Mouse (Mus musculus): ENCODE measurements around the gene H2-M10.1. TPM values are rescaled to one million over a fixed set of nuclear protein-coding genes. Genes with fewer than 3 reads are reported as not detected.
"Not testable (repeated sequence)": the region's sequence is repeated elsewhere in the genome, so short reads cannot be mapped to it uniquely, and the experiment has no call there.

H2-M10.1 gene
- polyA plus RNA-seq, 1 experiment = not detected

DNA sequence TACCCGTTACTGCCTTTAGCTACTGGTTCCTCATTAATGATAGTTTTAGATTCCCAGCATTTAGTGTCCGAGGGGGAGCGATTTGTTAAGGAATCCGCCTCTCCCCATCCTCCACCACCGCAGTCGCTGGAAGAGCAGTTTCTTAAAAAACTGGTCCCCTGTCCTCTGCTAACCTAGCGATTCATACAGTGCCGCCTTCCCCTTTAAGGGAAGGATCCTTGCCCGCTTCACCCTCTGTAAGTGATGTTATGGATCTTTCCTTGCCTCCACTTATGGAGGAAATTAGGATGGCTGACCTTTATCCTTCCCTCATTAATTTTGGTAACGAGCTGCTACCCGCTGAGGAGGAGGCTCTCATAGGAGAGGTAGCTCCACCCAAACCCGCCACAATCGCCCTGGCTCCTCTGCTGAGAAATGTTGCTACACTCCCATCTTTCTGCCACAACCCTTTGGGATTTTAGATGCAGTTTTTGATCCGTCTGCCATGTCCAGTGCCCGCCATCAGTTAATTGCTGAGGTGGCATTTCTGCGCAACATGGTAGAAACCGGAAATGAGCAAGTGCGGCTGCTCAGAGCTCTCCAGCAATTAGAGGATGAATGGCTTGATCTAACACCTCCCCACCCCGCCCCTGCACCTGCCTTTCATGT lies 10.8 kb downstream of the H2-M10.1 start:
- DNase-seq (ENCODE audit: low read depth in 1 of 2, low spot score in 2 of 2) = peak; percentile 41 to 56
- under 1% methylated on average over 19 of the region's 19 CpGs for WGBS
- Histone ChIP-seq H3K36me3 (ENCODE audit: control insufficient read depth, insufficient read depth, low read length) (no peaks in the 10 kb centered on the region), H3K4me1 (ENCODE audit: control insufficient read depth, insufficient read depth, insufficient read length) (no peaks in the 10 kb centered on the region; the same call in 1 of the 2 replicates), H3K27me3 (ENCODE audit: control insufficient read depth, insufficient read depth, low read length) (no peaks in the 10 kb centered on the region), H3K4me3 (ENCODE audit: extremely low read depth, insufficient read depth, insufficient read length) (peak overlapping the region; percentile 65), H3K27ac (ENCODE audit: insufficient read depth, low read length) (no peak overlapping the region)
- TF ChIP-seq CTCF (IDR thresholded peaks at IDR 0.05; ENCODE audit: extremely low read depth, insufficient read depth, insufficient read length, insufficient replicate concordance) (no peak), POLR2A (IDR thresholded peaks at IDR 0.05; ENCODE audit: low read depth, low read length) (no peak)

DNA sequence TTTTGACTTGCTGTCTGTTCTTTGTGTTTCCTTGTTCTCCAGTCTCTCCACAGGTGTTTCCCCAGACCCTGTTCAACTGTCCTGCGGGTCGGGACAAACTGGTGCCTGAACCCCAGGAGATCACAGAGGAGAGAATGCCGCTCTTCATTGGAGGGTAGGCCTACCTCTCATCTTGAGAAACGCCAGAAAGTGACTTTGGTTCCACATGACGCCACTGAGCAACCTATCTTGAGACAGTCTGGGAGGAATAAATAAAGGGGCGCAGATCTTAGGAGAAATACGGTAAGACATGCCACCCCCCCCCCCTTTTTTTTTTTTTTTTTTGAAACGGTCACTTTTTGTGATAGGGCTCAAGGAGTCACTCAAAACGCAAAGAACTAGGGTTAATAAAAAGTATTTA lies 11.4 kb downstream of the H2-M10.1 start:
- Histone ChIP-seq H3K4me1 (ENCODE audit: control insufficient read depth, insufficient read depth, insufficient read length) (no peaks in the 10 kb centered on the region; the same call in 1 of the 2 replicates), H3K27me3 (ENCODE audit: control insufficient read depth, insufficient read depth, low read length) (no peaks in the 10 kb centered on the region), H3K27ac (ENCODE audit: insufficient read depth, low read length) (no peak overlapping the region), H3K36me3 (ENCODE audit: control insufficient read depth, insufficient read depth, low read length) (no peaks in the 10 kb centered on the region), H3K4me3 (ENCODE audit: extremely low read depth, insufficient read depth, insufficient read length) (peak overlapping the region; percentile 65; the same call in 1 of the 2 replicates)
- TF ChIP-seq POLR2A (IDR thresholded peaks at IDR 0.05; ENCODE audit: low read depth, low read length) (no peak), CTCF (IDR thresholded peaks at IDR 0.05; ENCODE audit: extremely low read depth, insufficient read depth, insufficient read length, insufficient replicate concordance) (no peak)
- WGBS = 11% methylated on average over 9 of the region's 9 CpGs
- DNase-seq (ENCODE audit: low read depth in 1 of 2, low spot score in 2 of 2) = no peak

DNA sequence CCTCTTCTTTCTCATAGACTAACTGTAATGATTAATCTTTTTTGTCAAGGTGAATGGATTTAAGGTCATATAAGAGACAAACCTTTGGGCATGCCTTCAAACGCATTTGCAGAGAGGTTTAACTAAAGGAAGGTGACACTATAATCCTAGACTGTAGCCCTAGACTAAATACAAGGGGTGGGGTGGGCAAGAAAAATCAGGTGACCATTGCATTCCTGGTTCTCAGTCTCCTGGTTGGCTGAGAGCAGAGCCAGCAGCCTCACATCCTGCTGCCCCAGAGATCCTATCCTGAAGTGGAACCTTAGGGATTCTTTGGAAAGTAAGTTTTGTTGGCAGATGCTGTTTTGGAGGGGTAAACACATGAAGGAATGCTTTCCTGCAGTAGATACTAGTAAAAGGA lies 16.7 kb downstream of the H2-M10.1 start:
- no peak for TF ChIP-seq CTCF (IDR thresholded peaks at IDR 0.05; ENCODE audit: extremely low read depth, insufficient read depth, insufficient read length, insufficient replicate concordance)
- H3K27me3 ChIP-seq (ENCODE audit: control insufficient read depth, insufficient read depth, low read length) = no peaks in the 10 kb centered on the region
- H3K4me1 ChIP-seq (ENCODE audit: control insufficient read depth, insufficient read depth, insufficient read length) = no peaks in the 10 kb centered on the region
- DNase-seq (ENCODE audit: low read depth in 1 of 2, low spot score in 2 of 2) = no peak
- 48% methylated on average over 1 of the region's 1 CpGs for WGBS
- H3K36me3 ChIP-seq (ENCODE audit: control insufficient read depth, insufficient read depth, low read length) = no peaks in the 10 kb centered on the region
- no peak overlapping the region for H3K27ac ChIP-seq (ENCODE audit: insufficient read depth, low read length)
- no peak overlapping the region for H3K4me3 ChIP-seq (ENCODE audit: extremely low read depth, insufficient read depth, insufficient read length)

DNA sequence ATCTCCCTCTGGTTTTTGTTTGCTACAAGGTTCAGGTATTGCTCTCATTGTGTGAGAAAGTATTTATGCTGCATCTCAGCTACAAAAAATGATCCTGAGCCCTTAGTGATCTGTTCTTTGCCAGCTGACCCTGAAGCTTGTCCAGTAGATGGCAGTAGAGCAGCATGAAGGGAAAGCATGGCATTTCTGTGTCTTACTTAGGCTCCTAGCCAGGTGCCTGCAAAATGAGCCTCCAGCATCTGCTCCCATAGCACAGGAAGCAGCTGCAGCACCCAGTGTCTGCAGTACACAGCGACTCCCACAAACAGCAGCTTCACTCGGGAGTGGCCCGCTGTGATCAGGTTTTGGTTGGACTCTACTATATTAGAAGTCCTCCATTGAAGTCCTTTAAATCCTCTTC lies 17.1 kb downstream of the H2-M10.1 start:
- not testable (repeated sequence) for H3K36me3 ChIP-seq (ENCODE audit: control insufficient read depth, insufficient read depth, low read length); H3K4me1 ChIP-seq (ENCODE audit: control insufficient read depth, insufficient read depth, insufficient read length); H3K27ac ChIP-seq (ENCODE audit: insufficient read depth, low read length); H3K27me3 ChIP-seq (ENCODE audit: control insufficient read depth, insufficient read depth, low read length); H3K4me3 ChIP-seq (ENCODE audit: extremely low read depth, insufficient read depth, insufficient read length)
- WGBS = 0% methylated on average over 3 of the region's 3 CpGs
- DNase-seq (ENCODE audit: low read depth in 1 of 2, low spot score in 2 of 2) = peak; percentile 54 to 58
- TF ChIP-seq CTCF (IDR thresholded peaks at IDR 0.05; ENCODE audit: extremely low read depth, insufficient read depth, insufficient read length, insufficient replicate concordance) = peak; percentile 37; the same call in 1 of the 2 replicates

DNA sequence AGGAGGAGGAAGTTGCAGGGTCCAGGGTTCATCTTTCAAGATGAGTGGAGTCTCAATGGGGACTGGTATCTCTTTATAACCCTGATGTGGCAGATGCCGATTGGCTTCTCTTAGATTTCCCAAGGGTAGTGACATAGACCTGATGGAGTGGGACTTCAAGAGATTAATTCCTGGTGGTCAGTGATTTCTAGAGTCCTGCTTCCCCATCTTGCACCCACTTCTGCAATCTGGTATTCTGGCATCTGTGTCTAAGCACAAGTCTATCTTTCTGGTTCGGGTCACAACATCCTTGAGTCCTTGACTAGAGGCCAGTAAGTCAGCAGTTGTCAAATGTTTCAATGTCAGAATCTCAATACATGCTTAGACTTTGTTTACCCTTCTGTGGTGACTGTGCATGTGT lies 39.6 kb downstream of the H2-M10.1 start, which contains the start of gene H2-M10.2:
Gene H2-M10.2 (minus strand): TSS at position 101 of the 400 bp plus-strand sequence.
- TF ChIP-seq CTCF (IDR thresholded peaks at IDR 0.05; ENCODE audit: extremely low read depth, insufficient read depth, insufficient read length, insufficient replicate concordance) (no peak), POLR2A (IDR thresholded peaks at IDR 0.05; ENCODE audit: low read depth, low read length) (no peak)
- Histone ChIP-seq H3K4me1 (ENCODE audit: control insufficient read depth, insufficient read depth, insufficient read length) (no peaks in the 10 kb centered on the region), H3K27me3 (ENCODE audit: control insufficient read depth, insufficient read depth, low read length) (no peaks in the 10 kb centered on the region), H3K27ac (ENCODE audit: insufficient read depth, low read length) (no peak within 1 kb of the TSS), H3K36me3 (ENCODE audit: control insufficient read depth, insufficient read depth, low read length) (0 out of 2 replicates have a peak, but pooled peaks cover 1% of the 10 kb centered on the region), H3K4me3 (ENCODE audit: extremely low read depth, insufficient read depth, insufficient read length) (no peak within 1 kb of the TSS)
- WGBS = 75% methylated on average over 2 of the region's 2 CpGs
- no peak for DNase-seq (ENCODE audit: low read depth in 1 of 2, low spot score in 2 of 2)

DNA sequence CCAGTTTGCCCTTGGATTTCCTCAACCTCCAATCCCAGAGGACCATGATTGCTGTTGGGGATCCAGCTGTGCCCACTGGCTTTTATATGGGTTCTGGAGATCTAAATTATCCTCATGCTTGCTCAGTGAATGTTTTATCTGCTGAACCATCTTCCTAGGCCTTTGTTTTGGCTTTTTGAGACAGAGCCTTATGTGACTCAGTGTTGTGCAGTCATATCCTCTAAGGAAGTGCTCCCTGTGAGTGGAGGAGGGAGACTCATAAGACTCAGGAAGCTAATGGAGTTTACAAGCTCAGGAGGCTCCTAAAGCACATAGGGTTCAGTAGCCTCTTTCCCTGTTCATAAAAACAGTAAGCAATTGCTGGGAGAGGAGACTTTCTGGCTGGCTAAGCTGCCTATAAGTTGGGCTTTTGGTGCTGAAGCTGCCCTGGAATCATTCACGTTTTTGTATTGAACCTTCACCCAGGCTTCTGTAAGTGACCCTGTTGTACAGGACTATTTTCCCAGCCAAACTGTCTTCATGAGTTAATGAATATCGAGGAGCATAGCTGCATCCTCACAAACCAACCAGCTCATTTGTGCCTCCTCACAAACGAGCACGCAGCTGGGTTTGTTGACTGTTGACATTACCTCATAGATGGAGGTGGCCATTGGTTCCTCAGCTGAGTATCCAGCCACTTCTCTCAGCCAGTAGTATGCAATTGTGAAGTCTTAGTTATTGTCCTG lies 44.3 kb downstream of the H2-M10.1 start:
- Histone ChIP-seq H3K4me1 (ENCODE audit: control insufficient read depth, insufficient read depth, insufficient read length) (no peaks in the 10 kb centered on the region), H3K36me3 (ENCODE audit: control insufficient read depth, insufficient read depth, low read length) (peaks cover 7% of the 10 kb centered on the region; the same call in 1 of the 2 replicates), H3K27me3 (ENCODE audit: control insufficient read depth, insufficient read depth, low read length) (no peaks in the 10 kb centered on the region), H3K27ac (ENCODE audit: insufficient read depth, low read length) (no peak overlapping the region), H3K4me3 (ENCODE audit: extremely low read depth, insufficient read depth, insufficient read length) (no peak overlapping the region)
- WGBS = 97% methylated on average over 4 of the region's 4 CpGs
- no peak for DNase-seq (ENCODE audit: low read depth in 1 of 2, low spot score in 2 of 2)
- TF ChIP-seq POLR2A (IDR thresholded peaks at IDR 0.05; ENCODE audit: low read depth, low read length) (no peak), CTCF (IDR thresholded peaks at IDR 0.05; ENCODE audit: extremely low read depth, insufficient read depth, insufficient read length, insufficient replicate concordance) (no peak)

DNA sequence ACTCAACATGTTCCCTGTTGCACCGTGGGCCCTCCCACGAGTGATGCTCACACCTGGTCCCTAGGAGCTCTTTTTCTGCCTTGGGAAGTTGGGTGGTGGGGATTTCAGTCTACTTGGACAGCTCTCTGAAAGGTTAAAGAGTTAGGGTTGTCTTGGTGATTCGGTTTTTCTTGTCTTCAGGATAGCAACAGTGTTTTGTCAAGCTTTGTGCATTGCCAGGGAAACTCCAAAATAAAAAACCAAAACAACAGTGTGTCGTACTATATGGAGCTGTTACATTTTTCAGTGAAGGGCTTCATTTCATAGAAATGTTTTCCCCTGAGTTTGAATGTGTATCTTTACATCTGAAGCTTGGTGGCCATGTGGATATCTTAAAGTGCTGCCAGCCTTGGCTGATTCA lies 51.2 kb downstream of the H2-M10.1 start:
- H3K4me1 ChIP-seq (ENCODE audit: control insufficient read depth, insufficient read depth, insufficient read length) = peaks cover 15% of the 10 kb centered on the region; the same call in 1 of the 2 replicates
- no peak overlapping the region for H3K27ac ChIP-seq (ENCODE audit: insufficient read depth, low read length)
- H3K4me3 ChIP-seq (ENCODE audit: extremely low read depth, insufficient read depth, insufficient read length) = no peak overlapping the region
- no peaks in the 10 kb centered on the region for H3K27me3 ChIP-seq (ENCODE audit: control insufficient read depth, insufficient read depth, low read length)
- TF ChIP-seq POLR2A (IDR thresholded peaks at IDR 0.05; ENCODE audit: low read depth, low read length) (no peak), CTCF (IDR thresholded peaks at IDR 0.05; ENCODE audit: extremely low read depth, insufficient read depth, insufficient read length, insufficient replicate concordance) (no peak)
- DNase-seq (ENCODE audit: low read depth in 1 of 2, low spot score in 2 of 2) = no peak
- H3K36me3 ChIP-seq (ENCODE audit: control insufficient read depth, insufficient read depth, low read length) = peaks cover 2% of the 10 kb centered on the region; the same call in 1 of the 2 replicates
- 86% methylated on average over 4 of the region's 4 CpGs for WGBS
